Mouse (Mus musculus): ENCODE results near the gene Clec1a.

Gene Clec1a

GRCm38 (mm10) chr6:129405999-129406398, 45.8 kb downstream of the Clec1a start:
- no peak for DNase-seq (ENCODE audit: low read depth, low spot score)

GRCm38 (mm10) chr6:129403391-129403790, 48.4 kb downstream of the Clec1a start:
- no peak for DNase-seq (ENCODE audit: low read depth, low spot score)

GRCm38 (mm10) chr6:129402404-129402803, 49.4 kb downstream of the Clec1a start:
- no peak for DNase-seq (ENCODE audit: low read depth, low spot score)

GRCm38 (mm10) chr6:129399945-129400344, 51.9 kb downstream of the Clec1a start:
- DNase-seq (ENCODE audit: low read depth, low spot score): no peak

- no peak for DNase-seq (ENCODE audit: low read depth, low spot score)
These were observed 54.8 kb downstream of the Clec1a start, which contains the start of gene Clec1b for GRCm38 (mm10) chr6:129396997-129397396. Gene Clec1b, plus strand, starts transcription at chr6:129397297.

- DNase-seq (ENCODE audit: low read depth, low spot score): no peak
These were observed 58.1 kb downstream of the Clec1a start for GRCm38 (mm10) chr6:129393732-129394131.

GRCm38 (mm10) chr6:129393087-129393720, 58.6 kb downstream of the Clec1a start:
- no peak for DNase-seq (ENCODE audit: low read depth, low spot score)

- DNase-seq (ENCODE audit: low read depth, low spot score): no peak
These were observed 66.0 kb downstream of the Clec1a start, which contains the start of gene Clec12b for GRCm38 (mm10) chr6:129385774-129386173. Gene Clec12b, minus strand, starts transcription at chr6:129385874.

GRCm38 (mm10) chr6:129385000-129385399, 66.8 kb downstream of the Clec1a start:
- DNase-seq (ENCODE audit: low read depth, low spot score): no peak

GRCm38 (mm10) chr6:129383466-129383865, 68.3 kb downstream of the Clec1a start:
- no peak for DNase-seq (ENCODE audit: low read depth, low spot score)

GRCm38 (mm10) chr6:129381736-129382135, 70.1 kb downstream of the Clec1a start:
- no peak for DNase-seq (ENCODE audit: low read depth, low spot score)

- DNase-seq (ENCODE audit: low read depth, low spot score): no peak
These were observed 71.3 kb downstream of the Clec1a start for GRCm38 (mm10) chr6:129380454-129380853.

- DNase-seq (ENCODE audit: low read depth, low spot score): no peak
These were observed 76.8 kb downstream of the Clec1a start for GRCm38 (mm10) chr6:129374937-129375471.

All from c-Kit-negative CD71-positive TER-119-positive erythroid progenitor cells, embryonic 14.5 days (primary cell).